Mouse (Mus musculus) spleen, adult 2 months (tissue): ENCODE measurements around the gene B3galt4.

Experiments
- CTCF ChIP-seq: fragments of 200-500 bp; IDR thresholded peaks from 2 replicates; pipeline ENCODE4 v1.5.1; 2011; ENCODE audit warnings: mild to moderate bottlenecking, inconsistent platforms; ENCODE audit not compliant: insufficient read depth, insufficient read length, insufficient replicate concordance; ENCODE audit errors: extremely low read depth
- POLR2A ChIP-seq: fragments of 200-500 bp; IDR thresholded peaks from 2 replicates; pipeline ENCODE4 v1.6.1; 2011; ENCODE audit warnings: low read depth, low read length, inconsistent platforms

DNA sequence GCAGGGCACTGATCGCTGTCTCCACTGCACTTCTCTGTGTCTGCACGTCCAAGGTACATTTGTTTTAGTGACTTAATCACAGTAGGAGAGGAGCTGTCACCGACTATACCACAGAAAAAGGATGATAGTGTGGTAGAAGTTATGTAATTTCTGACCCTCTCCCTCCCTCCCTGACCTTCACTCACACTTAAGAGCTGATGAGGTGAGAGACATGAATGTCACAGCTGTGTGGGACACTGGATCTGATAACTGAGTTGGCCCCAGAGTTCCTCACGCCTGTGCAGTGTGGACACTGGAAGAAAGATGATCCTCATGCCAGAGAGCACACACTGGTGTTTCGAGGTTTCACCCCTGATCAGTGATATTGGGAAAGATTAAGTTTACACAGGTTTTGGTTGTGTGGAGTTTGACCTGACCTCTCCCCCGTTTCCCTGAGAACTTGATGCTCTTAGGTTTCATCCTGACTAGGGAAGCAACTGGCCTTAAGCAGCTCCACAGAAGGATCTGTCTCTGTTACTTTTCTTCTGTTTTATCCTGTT, 28.3 kb upstream of the B3galt4 start:
- TF ChIP-seq CTCF (no peak), POLR2A (no peak)
